Mouse (Mus musculus) kidney, postnatal 0 days (tissue): ENCODE measurements around the gene Ntm. TPM values are rescaled to one million over a fixed set of nuclear protein-coding genes. Genes with fewer than 3 reads are reported as not detected.

Experiments
- ATAC-seq: fragments of 200-750 bp; cut with Nextera tagmentation; replicated peaks from 2 replicates; pipeline ENCODE4 v1.8.0; 2017; ENCODE audit warnings: low read depth, moderate number of reproducible peaks, moderate TSS enrichment, moderate library complexity; ENCODE audit not compliant: low FRiP score
- DNase-seq: peaks from one replicate; pipeline ENCODE4 v3.0.0-alpha.2; 2016; ENCODE audit warnings: low spot score
- H3K27ac ChIP-seq: fragments of 300-500 bp; sonication (generic); 2 replicates; pipeline ENCODE4 v1.5.1; 2014; ENCODE audit warnings: mild to moderate bottlenecking
- H3K27me3 ChIP-seq: fragments of 300-500 bp; sonication (generic); 2 replicates; pipeline ENCODE4 v1.6.1; 2014; ENCODE audit warnings: low read length, mixed read lengths; ENCODE audit not compliant: insufficient read depth
- H3K36me3 ChIP-seq: fragments of 300-500 bp; sonication (generic); 2 replicates; pipeline ENCODE4 v1.6.1; 2014; ENCODE audit warnings: low read length, mixed read lengths; ENCODE audit not compliant: insufficient read depth
- H3K4me1 ChIP-seq: fragments of 300-500 bp; sonication (generic); replicated peaks from 2 replicates; pipeline ENCODE4 v1.6.1; 2014; ENCODE audit warnings: antibody characterized with exemption, low read length, mixed read lengths; ENCODE audit not compliant: insufficient read depth
- H3K4me2 ChIP-seq: fragments of 300-500 bp; sonication (generic); 2 replicates; pipeline ENCODE4 v1.6.1; 2014; ENCODE audit warnings: mild to moderate bottlenecking, low read length, moderate library complexity, mixed read lengths
- H3K4me3 ChIP-seq: fragments of 300-500 bp; sonication (generic); replicated peaks from 2 replicates; pipeline ENCODE4 v1.5.1; 2014; ENCODE audit warnings: low read depth, low read length
- H3K9ac ChIP-seq: fragments of 300-500 bp; sonication (generic); 2 replicates; pipeline ENCODE4 v1.6.1; 2014; ENCODE audit warnings: low read depth, low read length
- H3K9me3 ChIP-seq: fragments of 300-500 bp; sonication (generic); replicated peaks from 2 replicates; pipeline ENCODE4 v1.6.1; 2016; ENCODE audit warnings: low read length, inconsistent platforms, mixed read lengths
- CTCF ChIP-seq: IDR thresholded peaks from 2 replicates; pipeline ENCODE4 v1.5.1; 2016; ENCODE audit warnings: antibody characterized with exemption, low read depth, mild to moderate bottlenecking, moderate library complexity
- WGBS: fragments of 180-500 bp; shearing (Covaris S2); extraction: QIAGEN DNeasy Blood & Tissue Kit; methylation state at CpG from one replicate; pipeline ENCODE4 v1.1.7; 2014; 5-methylcytosine and 5-hydroxymethylcytosine counted together
- polyA plus RNA-seq: library from polyadenylated mRNA; unstranded; fragments of >200 nt; fragmentation: Nextera tagmentation; extraction: Ambion mirVana; gene quantifications from 2 replicates; pipeline ENCODE4 v1.2.1, GENCODE M21; 2015

Ntm gene
- polyA plus RNA-seq, 1 experiment from 2014 or later: 20.6 TPM

DNA sequence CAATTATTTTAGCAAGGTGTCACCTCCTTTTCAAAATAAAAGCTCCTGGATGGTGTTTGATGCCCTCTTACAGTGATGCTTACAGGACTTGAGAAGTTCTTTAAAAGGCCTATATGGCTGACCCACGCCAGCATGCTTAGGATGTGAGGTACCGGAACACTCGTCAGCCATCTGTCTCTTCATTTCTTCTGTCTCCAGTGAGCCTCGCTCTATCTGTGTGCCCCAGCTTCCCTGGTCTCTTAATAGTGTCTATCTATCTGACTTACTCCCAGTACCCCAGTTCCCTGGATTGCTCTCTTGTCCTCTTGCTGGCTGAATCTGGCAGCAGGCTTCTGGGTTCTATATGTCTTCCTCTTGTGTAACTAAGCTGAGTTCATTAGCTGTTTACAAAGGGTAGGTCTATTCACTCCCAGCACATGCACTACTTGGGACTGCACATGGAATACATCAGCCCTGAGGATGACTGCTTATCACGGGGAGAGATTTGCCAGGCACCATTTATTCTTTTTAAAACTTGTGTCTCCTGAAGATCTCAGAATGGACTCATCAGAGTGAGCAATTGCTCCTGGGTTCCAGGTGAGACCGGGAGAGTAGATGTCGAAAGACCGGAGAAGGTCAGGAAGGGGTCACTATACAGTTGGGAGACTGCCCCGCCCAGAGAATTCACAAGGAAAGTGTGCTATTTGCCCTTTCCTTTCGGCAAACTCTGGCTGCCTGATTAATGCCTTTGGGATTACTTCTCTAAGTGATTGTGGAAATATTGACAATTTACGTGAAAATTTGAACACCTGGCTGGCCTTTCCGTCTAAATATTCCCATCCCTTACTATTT lies 585.6 kb downstream of the Ntm start:
- no peak overlapping the region for H3K27ac ChIP-seq
- 84% methylated on average over 12 of the region's 12 CpGs for WGBS

DNA sequence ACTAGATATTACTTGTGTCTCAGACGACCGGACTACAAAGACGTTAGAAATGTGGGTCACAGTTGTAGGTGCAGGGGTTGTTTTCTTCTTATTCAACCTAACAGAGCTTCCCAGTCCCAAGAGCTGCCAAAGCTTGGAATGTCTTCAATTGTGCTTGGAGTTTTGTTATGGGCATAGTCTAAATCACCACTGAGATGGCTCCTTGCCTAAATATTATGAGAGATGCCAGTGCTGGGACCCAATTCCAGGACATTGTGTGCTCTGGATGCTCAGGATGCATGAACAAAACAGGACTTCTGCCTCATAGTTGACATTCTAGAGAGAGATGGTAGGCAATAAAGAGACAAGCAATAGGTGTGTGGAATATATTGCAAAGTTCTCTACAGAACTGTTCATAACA lies 591.6 kb downstream of the Ntm start:
- no peaks in the 10 kb centered on the region for H3K27me3 ChIP-seq
- no peak for TF ChIP-seq CTCF
- WGBS: 84% methylated on average over 3 of the region's 3 CpGs
- no peak overlapping the region for H3K4me2 ChIP-seq
- ATAC-seq (no peak), DNase-seq (no peak)
- no peak overlapping the region for H3K27ac ChIP-seq
- no peak overlapping the region for H3K4me3 ChIP-seq
- no peaks in the 10 kb centered on the region for H3K36me3 ChIP-seq
- H3K4me1 ChIP-seq: no peaks in the 10 kb centered on the region
- no peaks in the 10 kb centered on the region for H3K9me3 ChIP-seq
- H3K9ac ChIP-seq: no peak overlapping the region

More for the DNA sequence above, 585.6 kb downstream of the Ntm start:
- ATAC-seq (no peak), DNase-seq (no peak)
- H3K4me2 ChIP-seq: no peak overlapping the region
- no peaks in the 10 kb centered on the region for H3K9me3 ChIP-seq
- no peaks in the 10 kb centered on the region for H3K4me1 ChIP-seq
- H3K4me3 ChIP-seq: no peak overlapping the region
- H3K36me3 ChIP-seq: no peaks in the 10 kb centered on the region
- no peak overlapping the region for H3K9ac ChIP-seq
- TF ChIP-seq CTCF: no peak
- no peaks in the 10 kb centered on the region for H3K27me3 ChIP-seq

GRCm38 (mm10) chr9:29369621-29370020 lies 593.3 kb downstream of the Ntm start:
- Histone ChIP-seq H3K4me1 (no peaks in the 10 kb centered on the region), H3K36me3 (no peaks in the 10 kb centered on the region), H3K9me3 (no peaks in the 10 kb centered on the region), H3K4me2 (no peak overlapping the region), H3K4me3 (no peak overlapping the region), H3K9ac (no peak overlapping the region), H3K27me3 (no peaks in the 10 kb centered on the region), H3K27ac (no peak overlapping the region)
- no peak for TF ChIP-seq CTCF
- 81% methylated on average over 3 of the region's 3 CpGs for WGBS
- DNase-seq (no peak), ATAC-seq (no peak)

DNA sequence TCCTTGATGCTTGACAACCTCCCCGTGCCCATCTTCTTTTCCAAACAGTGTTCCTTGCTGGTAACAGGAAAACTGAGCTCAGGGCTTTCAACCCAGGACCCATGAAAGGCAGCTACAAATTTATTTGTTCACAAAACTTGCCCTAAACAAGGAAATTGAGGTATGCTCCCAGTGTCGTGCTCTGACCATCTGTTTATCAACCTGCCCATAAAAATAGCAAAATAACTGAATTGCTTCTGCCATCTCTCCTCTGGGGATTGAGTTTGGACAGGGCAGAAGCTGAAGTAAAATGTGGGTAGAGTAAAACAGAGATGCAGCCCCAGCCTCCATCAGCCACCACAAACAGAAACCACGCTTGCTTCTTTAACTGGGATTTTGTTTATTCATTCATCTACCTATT lies 594.6 kb downstream of the Ntm start:
- Histone ChIP-seq H3K4me1 (no peaks in the 10 kb centered on the region), H3K9ac (no peak overlapping the region), H3K4me2 (no peak overlapping the region), H3K4me3 (no peak overlapping the region), H3K27me3 (no peaks in the 10 kb centered on the region), H3K9me3 (no peaks in the 10 kb centered on the region), H3K27ac (no peak overlapping the region), H3K36me3 (no peaks in the 10 kb centered on the region)
- 68% methylated on average over 3 of the region's 3 CpGs for WGBS
- TF ChIP-seq CTCF: no peak
- DNase-seq (no peak), ATAC-seq (no peak)

- Histone ChIP-seq H3K4me1 (no peaks in the 10 kb centered on the region), H3K27ac (no peak overlapping the region), H3K27me3 (no peaks in the 10 kb centered on the region), H3K4me3 (no peak overlapping the region), H3K36me3 (no peaks in the 10 kb centered on the region), H3K9ac (no peak overlapping the region), H3K4me2 (no peak overlapping the region), H3K9me3 (no peaks in the 10 kb centered on the region)
- ATAC-seq (no peak), DNase-seq (no peak)
- TF ChIP-seq CTCF: peak; percentile 21; the same call in 1 of the 2 replicates
- 80% methylated on average over 4 of the region's 4 CpGs for WGBS
These were observed 605.1 kb downstream of the Ntm start for GRCm38 (mm10) chr9:29357796-29358195.

DNA sequence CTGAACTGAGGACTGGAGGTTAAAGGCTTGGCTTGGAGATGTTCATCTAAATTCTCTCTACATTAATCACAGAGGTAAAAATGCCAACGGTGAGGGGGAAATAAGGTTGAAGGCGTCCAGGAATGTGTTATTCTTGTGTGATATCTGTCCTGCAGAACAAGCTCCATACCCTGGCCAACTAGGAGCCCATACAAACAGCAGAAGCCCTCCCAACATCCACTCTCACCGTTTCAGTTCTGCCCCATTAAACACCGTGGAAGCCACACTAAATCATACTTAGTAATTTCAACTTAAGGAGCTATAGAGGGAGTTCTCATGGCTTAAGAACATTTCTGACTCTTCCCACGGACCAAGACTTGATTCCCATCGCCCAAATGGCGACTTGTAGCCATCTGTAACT lies 620.6 kb downstream of the Ntm start:
- H3K9me3 ChIP-seq: no peaks in the 10 kb centered on the region
- H3K4me2 ChIP-seq: no peak overlapping the region
- no peak overlapping the region for H3K27ac ChIP-seq
- no peaks in the 10 kb centered on the region for H3K27me3 ChIP-seq
- H3K4me3 ChIP-seq: no peak overlapping the region
- H3K36me3 ChIP-seq: no peaks in the 10 kb centered on the region
- WGBS: 26% methylated on average over 7 of the region's 7 CpGs
- TF ChIP-seq CTCF: no peak
- ATAC-seq (peak; percentile 63; the same call in 1 of the 2 replicates), DNase-seq (peak; percentile 31)
- H3K9ac ChIP-seq: no peak overlapping the region
- no peaks in the 10 kb centered on the region for H3K4me1 ChIP-seq
